Mouse (Mus musculus) MEL (cell line): ENCODE data around the gene Ppp1r2. TPM values are rescaled to one million over a fixed set of nuclear protein-coding genes. Genes with fewer than 3 reads are reported as not detected.

Experiments used
- DNase-seq: peaks from one replicate; pipeline ENCODE4 v3.0.0; 2011; ENCODE audit warnings: low read depth, low spot score
- H3K27ac ChIP-seq: 2 replicates; pipeline ENCODE4 v1.5.1; 2012; ENCODE audit warnings: low read depth, mild to moderate bottlenecking, control low read depth, low read length, moderate library complexity; ENCODE audit not compliant: control insufficient read depth
- H3K27me3 ChIP-seq, 2 experiments: fragments of 150-350 bp in 1 of 2; sonication (generic) in 1 of 2; 2 replicates each; pipeline ENCODE4 v1.6.1; 2012; ENCODE audit warnings: low read length in 2 of 2, mild to moderate bottlenecking in 2 of 2, improper control_type of control experiment in 1 of 2, moderate library complexity in 1 of 2; ENCODE audit not compliant: insufficient read depth in 2 of 2, control insufficient read depth in 1 of 2
- H3K36me3 ChIP-seq, 2 experiments: 2 replicates each; pipeline ENCODE4 v1.6.1; 2012 to 2014; ENCODE audit warnings: low read length in 2 of 2, improper control_type of control experiment in 1 of 2, inconsistent platforms in 1 of 2, mild to moderate bottlenecking in 1 of 2; ENCODE audit not compliant: insufficient read depth in 2 of 2, control insufficient read depth in 1 of 2
- H3K4me1 ChIP-seq, 2 experiments: fragments of 150-350 bp in 1 of 2; sonication (generic) in 1 of 2; 2 replicates each; pipeline ENCODE4 v1.6.1; 2012; ENCODE audit warnings: low read length in 2 of 2, improper control_type of control experiment in 1 of 2, mild to moderate bottlenecking in 1 of 2; ENCODE audit not compliant: insufficient read depth in 2 of 2, control insufficient read depth in 1 of 2
- H3K4me3 ChIP-seq, 2 experiments: fragments of 150-350 bp in 1 of 2; sonication (generic) in 1 of 2; 2 replicates each; pipeline ENCODE4 v1.5.1; 2012; ENCODE audit warnings: low read depth in 2 of 2, low read length in 2 of 2, mild to moderate bottlenecking in 2 of 2, moderate library complexity in 2 of 2, control low read depth in 1 of 2, improper control_type of control experiment in 1 of 2; ENCODE audit not compliant: control insufficient read depth in 1 of 2, insufficient read depth in 1 of 2
- H3K79me2 ChIP-seq: 2 replicates; pipeline ENCODE4 v1.6.1; 2012; ENCODE audit warnings: mild to moderate bottlenecking, low read length, moderate library complexity; ENCODE audit not compliant: control insufficient read depth, poor library complexity, insufficient read depth
- H3K9ac ChIP-seq: 2 replicates; pipeline ENCODE4 v1.6.1; 2012; ENCODE audit warnings: low read depth, mild to moderate bottlenecking, control low read depth, low read length, moderate library complexity; ENCODE audit not compliant: control insufficient read depth, poor library complexity, severe bottlenecking
- H3K9me3 ChIP-seq: fragments of 150-350 bp; sonication (generic); replicated peaks from 2 replicates; pipeline ENCODE4 v1.6.1; 2012; ENCODE audit warnings: mild to moderate bottlenecking, low read length, improper control_type of control experiment, moderate library complexity; ENCODE audit not compliant: insufficient read depth
- CHD2 ChIP-seq: IDR thresholded peaks from 2 replicates; pipeline ENCODE4 v1.6.1; 2011; ENCODE audit warnings: low read length, improper control_type of control experiment
- ELF1 ChIP-seq: IDR thresholded peaks from 2 replicates; pipeline ENCODE4 v1.6.1; 2014; ENCODE audit warnings: low read depth, mild to moderate bottlenecking, inconsistent platforms, low read length, improper control_type of control experiment, moderate library complexity
- EP300 ChIP-seq, 2 experiments: IDR thresholded peaks; 2 replicates each; pipeline ENCODE4 v1.6.1; 2011; ENCODE audit warnings: improper control_type of control experiment in 2 of 2, low read length in 2 of 2, low read depth in 1 of 2, mild to moderate bottlenecking in 1 of 2
- HCFC1 ChIP-seq: IDR thresholded peaks from 2 replicates; pipeline ENCODE4 v1.6.1; 2012; ENCODE audit warnings: low read depth, mild to moderate bottlenecking, inconsistent platforms, low read length, improper control_type of control experiment, moderate library complexity
- JUND ChIP-seq: IDR thresholded peaks from 2 replicates; pipeline ENCODE4 v1.6.1; 2011; ENCODE audit warnings: low read depth, mild to moderate bottlenecking, improper control_type of control experiment, low read length
- KAT2A ChIP-seq: conservative IDR thresholded peaks from 2 replicates; pipeline ENCODE4 v1.6.1; 2012; ENCODE audit warnings: low read depth, low read length, improper control_type of control experiment, inconsistent platforms
- MAFK ChIP-seq: IDR thresholded peaks from 2 replicates; pipeline ENCODE4 v1.6.1; 2011; ENCODE audit warnings: low read depth, mild to moderate bottlenecking, low read length, improper control_type of control experiment, borderline replicate concordance
- MEF2A ChIP-seq: IDR thresholded peaks from 2 replicates; pipeline ENCODE4 v1.6.1; 2014; ENCODE audit warnings: low read depth, mild to moderate bottlenecking, inconsistent platforms, low read length, improper control_type of control experiment; ENCODE audit not compliant: poor library complexity, insufficient replicate concordance, severe bottlenecking; ENCODE audit errors: extremely low read depth
- MXI1 ChIP-seq: IDR thresholded peaks from 2 replicates; pipeline ENCODE4 v1.6.1; 2011; ENCODE audit warnings: mild to moderate bottlenecking, low read depth, low read length, improper control_type of control experiment
- NELFE ChIP-seq: IDR thresholded peaks from 2 replicates; pipeline ENCODE4 v1.6.1; 2011; ENCODE audit warnings: low read depth, low read length, improper control_type of control experiment
- POLR2A ChIP-seq, 2 experiments: IDR thresholded peaks; 2 replicates each; pipeline ENCODE4 v1.6.1; 2011 to 2012; ENCODE audit warnings: low read length in 2 of 2, mild to moderate bottlenecking in 2 of 2, control low read depth in 1 of 2, improper control_type of control experiment in 1 of 2, low read depth in 1 of 2, moderate library complexity in 1 of 2; ENCODE audit not compliant: control insufficient read depth in 1 of 2, insufficient read depth in 1 of 2, poor library complexity in 1 of 2
- POLR2AphosphoS2 ChIP-seq: IDR thresholded peaks from 2 replicates; pipeline ENCODE4 v1.6.1; 2011; ENCODE audit warnings: low read length, improper control_type of control experiment
- POLR2AphosphoS5 ChIP-seq: IDR thresholded peaks from 2 replicates; pipeline ENCODE4 v1.6.1; 2012; ENCODE audit warnings: low read depth, borderline replicate concordance, mild to moderate bottlenecking, inconsistent platforms, low read length, moderate library complexity, mixed read lengths
- RCOR1 ChIP-seq: IDR thresholded peaks from 2 replicates; pipeline ENCODE4 v1.6.1; 2012; ENCODE audit warnings: low read depth, mild to moderate bottlenecking, inconsistent platforms, low read length, improper control_type of control experiment
- SMC3 ChIP-seq: IDR thresholded peaks from 2 replicates; pipeline ENCODE4 v1.6.1; 2011; ENCODE audit warnings: low read depth, low read length, improper control_type of control experiment
- TAL1 ChIP-seq: IDR thresholded peaks from 2 replicates; pipeline ENCODE4 v1.6.1; 2012; ENCODE audit warnings: mild to moderate bottlenecking, inconsistent platforms, low read length, moderate library complexity, mixed read lengths
- TBP ChIP-seq: IDR thresholded peaks from 2 replicates; pipeline ENCODE4 v1.8.0; 2011; ENCODE audit warnings: low read depth, low read length, improper control_type of control experiment
- TCF12 ChIP-seq: IDR thresholded peaks from 2 replicates; pipeline ENCODE4 v1.6.1; 2014; ENCODE audit warnings: low read depth, mild to moderate bottlenecking, inconsistent platforms, low read length, improper control_type of control experiment, moderate library complexity
- USF2 ChIP-seq, 2 experiments: IDR thresholded peaks; 2 replicates each; pipeline ENCODE4 v1.6.1; 2011 to 2012; ENCODE audit warnings: improper control_type of control experiment in 2 of 2, low read length in 2 of 2, borderline replicate concordance in 1 of 2, inconsistent platforms in 1 of 2, low read depth in 1 of 2, mild to moderate bottlenecking in 1 of 2; ENCODE audit not compliant: insufficient read depth in 1 of 2
- ZKSCAN1 ChIP-seq: IDR thresholded peaks from 2 replicates; pipeline ENCODE4 v1.6.1; 2012; ENCODE audit warnings: low read depth, mild to moderate bottlenecking, inconsistent platforms, low read length, improper control_type of control experiment, moderate library complexity
- ZMIZ1 ChIP-seq: IDR thresholded peaks from 2 replicates; pipeline ENCODE4 v1.6.1; 2012; ENCODE audit warnings: low read depth, mild to moderate bottlenecking, inconsistent platforms, low read length, improper control_type of control experiment, moderate library complexity
- ZNF384 ChIP-seq: IDR thresholded peaks from 2 replicates; pipeline ENCODE4 v1.6.1; 2012; ENCODE audit warnings: low read depth, mild to moderate bottlenecking, inconsistent platforms, low read length, improper control_type of control experiment
- polyA plus RNA-seq, 2 experiments: library from polyadenylated mRNA; stranded (reverse) in 1 of 2; unstranded in 1 of 2; fragments of >175 nt in 1 of 2; fragments of >200 nt in 1 of 2; gene quantifications; 2 replicates each; pipeline versions ENCODE4 v1.2.1 to v1.2.4; 2012; ENCODE audit warnings: low replicate concordance in 2 of 2, low read depth in 1 of 2; ENCODE audit not compliant: insufficient read length in 2 of 2, insufficient read depth in 1 of 2, missing spikeins in 1 of 2
- total RNA-seq: library from RNA; depleted of rRNA; stranded (reverse); fragments of 300-350 nt; gene quantifications from 2 replicates; pipeline ENCODE4 v1.2.3, GENCODE M21; 2012

The Ppp1r2 gene
- total and polyA plus RNA-seq, 3 experiments = 31.2 to 36.2 TPM; not detected in 1

DNA sequence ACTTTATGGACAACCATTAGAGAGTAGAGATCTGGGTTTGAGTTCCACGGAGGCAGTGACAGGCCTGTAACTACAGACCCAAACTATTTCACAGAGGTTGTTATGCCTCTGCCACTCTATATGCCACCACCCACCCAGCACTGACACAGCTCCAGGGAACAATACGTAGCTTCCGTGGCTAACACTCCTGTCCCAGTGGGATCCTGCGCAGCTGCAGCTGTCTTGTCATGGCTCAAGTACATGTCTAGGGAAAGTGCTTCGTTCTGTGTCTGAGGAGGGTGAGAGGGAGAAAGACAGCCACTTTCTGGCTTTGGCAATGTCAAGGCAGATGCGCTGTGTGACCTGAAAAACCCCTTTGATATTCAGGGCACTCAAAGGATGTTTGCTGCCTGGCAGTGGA, 61.6 kb downstream of the Ppp1r2 start:
- H3K9me3 ChIP-seq = no peaks in the 10 kb centered on the region
- TF ChIP-seq MEF2A (no peak), TCF12 (no peak), EP300 (IDR thresholded peaks at IDR 0.05; ENCODE audit: low read depth in 1 of 2, low read length in 2 of 2) (no peak), RCOR1 (no peak), KAT2A (no peak), MAFK (no peak)
- TF ChIP-seq, all 39 proteins: peak for 0
- H3K27me3 ChIP-seq = no peaks in the 10 kb centered on the region
- peaks cover 0 to 13% of the 10 kb centered on the region in 2 experiments; a peak in 2 of 4 replicates for H3K36me3 ChIP-seq
- no peak overlapping the region for H3K9ac ChIP-seq
- no peak overlapping the region for H3K27ac ChIP-seq
- no peak overlapping the region for H3K4me3 ChIP-seq
- H3K79me2 ChIP-seq = no peaks in the 10 kb centered on the region
- DNase-seq = no peak
- peaks cover 2 to 17% of the 10 kb centered on the region in 2 experiments for H3K4me1 ChIP-seq

DNA sequence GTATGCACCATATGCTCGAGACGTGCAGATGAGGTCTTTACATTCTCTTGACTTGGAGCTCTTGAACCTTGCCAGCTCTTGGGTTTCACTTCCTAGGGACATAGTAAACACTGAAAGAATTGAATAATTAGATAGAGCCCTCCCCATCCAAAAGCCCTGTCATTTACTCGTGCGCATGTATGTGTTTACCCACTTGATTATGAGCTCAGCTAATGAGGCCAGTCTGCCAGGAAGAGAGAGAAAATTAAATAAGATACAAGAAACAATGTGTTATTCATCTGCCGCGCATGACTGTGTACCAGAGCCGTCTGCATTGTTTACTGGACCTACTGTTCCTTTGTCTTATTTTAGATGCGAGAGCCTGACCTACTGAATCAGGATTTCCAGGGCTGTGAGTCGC, 63.6 kb downstream of the Ppp1r2 start:
- H3K79me2 ChIP-seq = no peaks in the 10 kb centered on the region
- no peak for TF ChIP-seq POLR2A (IDR thresholded peaks at IDR 0.05; ENCODE audit: control insufficient read depth in 1 of 2, insufficient read depth in 1 of 2, low read depth in 1 of 2, low read length in 2 of 2, poor library complexity in 1 of 2)
- TF ChIP-seq JUND = no peak
- no peak for TF ChIP-seq TAL1
- TF ChIP-seq MXI1 = no peak
- TF ChIP-seq USF2 (IDR thresholded peaks at IDR 0.05; ENCODE audit: borderline replicate concordance in 1 of 2, insufficient read depth in 1 of 2, low read depth in 1 of 2, low read length in 2 of 2) = no peak
- no peak for TF ChIP-seq ELF1
- TF ChIP-seq POLR2AphosphoS5 = no peak
- TF ChIP-seq POLR2AphosphoS2 = no peak
- no peak for TF ChIP-seq ZMIZ1
- no peak for TF ChIP-seq HCFC1
- no peak for TF ChIP-seq SMC3
- no peak for TF ChIP-seq TBP
- no peak for TF ChIP-seq TCF12
- TF ChIP-seq NELFE = no peak
- no peak for TF ChIP-seq RCOR1
- no peak for TF ChIP-seq ZKSCAN1
- no peak for TF ChIP-seq CHD2
- no peak for TF ChIP-seq ZNF384
- H3K27me3 ChIP-seq = no peaks in the 10 kb centered on the region
- H3K9ac ChIP-seq = no peak overlapping the region
- no peak for DNase-seq
- peaks cover 2 to 23% of the 10 kb centered on the region in 2 experiments for H3K4me1 ChIP-seq
- H3K4me3 ChIP-seq = no peak overlapping the region
- no peak overlapping the region for H3K27ac ChIP-seq
- H3K9me3 ChIP-seq = no peaks in the 10 kb centered on the region
- H3K36me3 ChIP-seq = peaks cover 0 to 13% of the 10 kb centered on the region in 2 experiments; a peak in 2 of 4 replicates
